Mouse (Mus musculus): ENCODE measurements around the gene Npc1l1. TPM values are rescaled to one million over a fixed set of nuclear protein-coding genes. Genes with fewer than 3 reads are reported as not detected.
A peak's percentile ranks its signal among the peaks of the same experiment; 100 is the strongest.

Gene Npc1l1
- total RNA-seq, 2 experiments from 2014 or later: 0.23 to 0.24 TPM

- DNase-seq (ENCODE audit: low spot score in 2 of 2): no peak
Observed at GRCm38 (mm10) chr11:6208158-6208557, 21.8 kb downstream of the Npc1l1 start.

DNA sequence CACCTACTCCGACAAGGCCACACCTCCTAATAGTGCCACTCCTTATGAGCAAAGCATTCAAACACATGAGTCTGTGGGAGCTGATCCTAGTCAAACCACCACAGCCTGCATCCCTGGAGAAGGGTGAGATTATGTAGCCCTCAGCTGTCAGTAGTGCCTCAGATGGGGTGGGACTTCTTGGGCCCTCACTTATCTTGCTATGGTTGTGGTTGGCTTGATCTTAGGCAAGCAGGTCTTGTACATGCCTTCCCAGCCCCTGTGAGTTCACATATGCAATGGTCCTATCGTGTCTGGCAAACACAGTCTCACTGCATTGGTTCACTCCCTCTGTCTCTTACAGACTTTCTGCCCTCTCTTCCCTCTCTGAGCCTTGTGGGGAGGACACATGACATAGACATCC, 22.9 kb downstream of the Npc1l1 start:
- no peak for DNase-seq (ENCODE audit: low spot score in 2 of 2)

- DNase-seq (ENCODE audit: low spot score in 2 of 2): no peak
Observed at GRCm38 (mm10) chr11:6200570-6200969, 29.4 kb downstream of the Npc1l1 start.

- peak; percentile 93 for DNase-seq (ENCODE audit: low spot score in 2 of 2)
Observed at GRCm38 (mm10) chr11:6200087-6200569, 29.8 kb downstream of the Npc1l1 start, which contains the start of gene Nudcd3. Gene Nudcd3, minus strand, starts transcription at chr11:6200415.

- no peak for DNase-seq (ENCODE audit: low spot score in 2 of 2)
Observed at GRCm38 (mm10) chr11:6199410-6200086, 30.4 kb downstream of the Npc1l1 start, which contains the start of gene A730071L15Rik. Gene A730071L15Rik, plus strand, starts transcription at chr11:6200029.

DNA sequence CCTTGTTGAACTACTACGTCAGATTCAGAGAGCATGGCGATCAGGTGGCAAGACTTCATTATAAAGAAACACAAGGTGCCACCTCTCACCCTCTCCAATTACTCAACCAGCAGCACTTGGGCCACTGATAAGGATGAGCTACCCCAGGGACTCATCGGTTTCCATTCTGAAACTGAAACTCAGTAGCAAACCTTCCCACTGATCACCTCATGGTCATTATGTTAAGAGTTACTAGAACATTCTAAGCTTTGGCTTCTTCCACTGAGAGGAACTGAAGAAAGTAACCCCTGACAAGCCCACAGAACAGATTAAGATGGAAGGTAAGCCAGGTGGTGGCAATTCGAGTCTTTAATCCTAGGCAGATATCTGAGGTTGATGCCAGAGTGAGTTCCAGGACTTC, 31.5 kb downstream of the Npc1l1 start:
- DNase-seq (ENCODE audit: low spot score in 2 of 2): no peak

- DNase-seq (ENCODE audit: low spot score in 2 of 2): no peak
Observed at GRCm38 (mm10) chr11:6196780-6197179, 33.2 kb downstream of the Npc1l1 start.

- peak; percentile 97 for DNase-seq (ENCODE audit: low spot score in 2 of 2)
Observed at GRCm38 (mm10) chr11:6187878-6188277, 42.1 kb downstream of the Npc1l1 start.

DNA sequence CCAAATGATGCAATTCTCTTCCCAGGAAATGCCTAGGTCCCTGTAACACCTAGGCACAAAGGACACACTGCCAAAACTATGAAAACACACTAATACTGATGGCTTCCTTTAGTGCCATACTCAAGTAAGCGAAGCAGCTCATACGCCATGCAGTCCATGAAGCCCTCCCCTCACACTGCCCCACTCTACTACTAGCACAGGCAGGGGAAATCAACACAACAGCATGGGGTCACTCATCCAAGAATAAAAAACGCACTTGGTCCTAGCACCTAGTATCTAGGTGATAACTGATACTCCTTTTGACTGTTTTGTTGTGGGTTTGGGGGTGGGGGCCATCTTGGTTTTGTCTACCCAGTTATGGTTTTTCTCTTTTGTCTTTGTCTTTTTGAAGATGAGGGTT, 42.5 kb downstream of the Npc1l1 start:
- no peak for DNase-seq (ENCODE audit: low spot score in 2 of 2)

GRCm38 (mm10) chr11:6184202-6184935, 45.6 kb downstream of the Npc1l1 start:
- DNase-seq (ENCODE audit: low spot score in 2 of 2): peak in 1 of 2 experiments; percentile 33

DNA sequence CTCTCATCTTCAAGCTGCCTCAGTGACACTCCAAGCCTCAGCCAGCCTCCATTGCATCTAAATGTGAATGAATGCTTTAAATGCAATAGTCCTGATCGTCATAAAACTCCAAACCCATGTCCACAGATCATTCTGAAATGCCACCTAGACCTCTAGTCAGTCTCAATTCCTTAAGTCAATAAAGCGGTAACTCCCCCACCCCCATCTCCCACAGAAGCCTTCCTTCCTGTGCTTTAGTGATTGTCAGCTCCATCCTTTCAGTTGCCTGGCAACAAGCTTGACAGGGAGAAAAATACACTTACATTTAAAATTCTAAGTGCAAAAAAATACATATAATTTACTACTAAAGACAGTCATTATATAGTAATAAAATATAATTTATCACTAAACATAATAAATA, 46.7 kb downstream of the Npc1l1 start:
- no peak for DNase-seq (ENCODE audit: low spot score in 2 of 2)

- DNase-seq (ENCODE audit: low spot score in 2 of 2): no peak
Observed at GRCm38 (mm10) chr11:6180811-6181399, 49.0 kb downstream of the Npc1l1 start.

DNA sequence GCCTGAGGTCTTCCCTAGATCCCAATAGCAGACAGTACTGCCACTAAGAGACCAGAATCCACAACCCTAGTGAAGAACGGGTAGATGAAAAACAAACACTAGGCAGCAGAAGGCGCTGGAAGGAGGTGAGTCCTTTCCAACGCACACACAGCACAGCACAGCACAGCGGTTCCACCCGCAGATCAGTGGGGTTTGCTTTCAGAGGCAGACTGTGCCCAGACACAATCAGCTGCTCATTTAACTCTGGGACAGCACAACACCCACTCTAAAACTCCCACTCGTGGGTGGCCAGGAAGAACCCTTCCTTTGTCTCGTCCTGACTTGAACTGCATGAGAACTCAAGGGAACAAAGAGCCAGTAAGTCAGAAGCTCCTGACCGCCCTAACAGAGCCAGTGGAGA, 50.7 kb downstream of the Npc1l1 start:
- peak in 1 of 2 experiments; percentile 32 for DNase-seq (ENCODE audit: low spot score in 2 of 2)

- no peak for DNase-seq (ENCODE audit: low spot score in 2 of 2)
Observed at GRCm38 (mm10) chr11:6178673-6179166, 51.2 kb downstream of the Npc1l1 start.

DNA sequence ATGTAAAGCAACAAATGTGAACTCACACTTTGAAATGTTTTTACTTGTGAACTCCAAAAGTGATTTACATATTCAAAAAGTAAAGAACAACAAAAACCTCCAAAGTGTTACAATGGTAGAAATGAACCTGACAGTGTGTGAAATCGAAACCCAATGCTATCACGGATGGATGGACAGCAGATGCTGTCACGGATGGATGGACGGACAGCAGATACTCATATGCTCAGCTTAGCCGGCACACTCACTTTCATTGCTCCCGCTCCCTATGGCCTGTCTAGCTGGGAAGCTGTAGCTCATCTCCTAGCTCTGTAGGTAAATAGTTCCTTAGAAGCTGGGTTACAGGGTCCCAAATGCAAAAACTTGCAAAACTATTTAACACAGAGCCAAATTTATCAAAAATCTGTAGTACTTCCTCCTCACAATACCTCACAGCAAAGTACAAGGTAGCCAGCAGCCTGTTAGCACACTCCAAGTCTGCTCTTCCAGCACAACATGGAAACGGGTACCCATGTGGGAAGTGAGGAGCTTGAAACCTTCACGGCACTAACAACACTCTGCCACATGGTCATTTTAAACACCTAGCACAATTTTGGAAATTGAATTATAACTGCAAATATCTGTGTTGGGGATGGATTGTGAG, 52.0 kb downstream of the Npc1l1 start:
- DNase-seq (ENCODE audit: low spot score in 2 of 2): no peak

DNA sequence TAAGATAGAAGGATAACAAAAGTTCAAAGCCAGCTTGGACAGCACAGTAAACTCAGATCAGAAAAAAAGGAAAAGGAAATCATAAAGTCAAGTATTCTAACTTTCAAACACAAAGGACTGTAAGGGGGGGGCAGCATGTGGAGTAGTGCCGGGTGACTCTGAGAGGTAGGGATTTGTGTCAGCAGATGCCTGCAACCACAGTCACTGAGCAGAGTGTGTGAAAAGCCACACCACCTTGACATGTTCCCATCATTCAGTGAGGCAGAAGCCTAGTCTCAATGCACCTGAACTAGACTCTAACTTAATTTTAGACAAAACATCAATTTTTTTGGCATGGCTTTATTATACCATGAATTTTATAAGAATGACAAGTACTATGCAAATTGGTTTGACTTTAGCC, 54.4 kb downstream of the Npc1l1 start:
- no peak for DNase-seq (ENCODE audit: low spot score in 2 of 2)

- DNase-seq (ENCODE audit: low spot score in 2 of 2): no peak
Observed at GRCm38 (mm10) chr11:6174719-6175118, 55.2 kb downstream of the Npc1l1 start.

DNA sequence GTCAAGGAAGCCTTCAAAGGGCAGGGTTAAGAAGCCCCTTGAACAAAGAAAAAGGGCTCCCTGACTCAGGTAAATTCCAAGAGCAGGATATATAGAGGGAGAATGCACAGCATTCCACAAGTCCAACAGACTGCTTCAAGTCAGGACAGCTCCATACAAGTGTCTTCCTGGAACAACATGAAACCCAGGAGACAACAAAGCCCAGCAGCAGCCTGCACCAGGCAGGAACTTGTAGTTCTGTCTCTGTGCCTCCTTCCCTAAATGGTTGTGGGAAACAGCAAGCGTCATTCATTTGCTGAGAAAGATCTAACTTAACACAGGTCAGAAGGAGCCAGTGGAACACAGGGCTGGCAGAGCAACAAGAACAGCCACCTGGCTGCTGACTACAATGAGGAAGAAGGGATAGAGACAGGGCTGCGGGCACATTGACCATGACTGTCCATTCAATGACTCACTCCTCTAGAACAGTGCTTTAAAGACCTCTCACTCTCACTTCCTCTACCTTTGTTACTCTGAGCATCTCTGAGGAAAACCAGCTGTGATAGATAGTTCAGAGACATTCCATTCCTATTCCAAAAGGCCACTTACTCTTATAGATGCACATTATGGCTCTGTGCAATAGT, 60.8 kb downstream of the Npc1l1 start:
- no peak for DNase-seq (ENCODE audit: low spot score in 2 of 2)

GRCm38 (mm10) chr11:6166351-6166750, 63.6 kb downstream of the Npc1l1 start:
- no peak for DNase-seq (ENCODE audit: low spot score in 2 of 2)

GRCm38 (mm10) chr11:6165391-6166081, 64.4 kb downstream of the Npc1l1 start:
- DNase-seq (ENCODE audit: low spot score in 2 of 2): no peak

All from layer of hippocampus, postnatal 14 days (tissue).